Mouse (Mus musculus) erythroblast, embryonic 14.5 days (primary cell): ENCODE measurements around the gene Ubtd1.

Experiments used
- GATA1 ChIP-seq: IDR thresholded peaks from 2 replicates; pipeline ENCODE4 v1.6.1; 2012; ENCODE audit warnings: low read length, inconsistent platforms, mixed read lengths
- TAL1 ChIP-seq: IDR thresholded peaks from 3 replicates; pipeline ENCODE4 v1.6.1; 2012; ENCODE audit warnings: low read length, inconsistent platforms, mixed read lengths

GRCm38 (mm10) chr19:41981931-41982790 is 598 bp downstream of the Ubtd1 start:
- TF ChIP-seq GATA1 (no peak), TAL1 (no peak)
